Mouse (Mus musculus) cerebellum, postnatal 14 days (tissue): ENCODE data around the gene Hnrnph1.
"Not testable (repeated sequence)": the region's sequence is repeated elsewhere in the genome, so short reads cannot be mapped to it uniquely, and the experiment has no call there.

Source experiments
- DNase-seq, 2 experiments: peaks; one replicate each; pipeline ENCODE4 v3.0.0; 2021; ENCODE audit warnings: mixed read lengths in 2 of 2

Gene Hnrnph1

GRCm38 (mm10) chr11:50376911-50377891, at the start of gene Hnrnph1:
TSS of gene Hnrnph1 (plus strand) at chr11:50376990.
- peak; percentile 99 for DNase-seq

- no peak for DNase-seq
Measured at GRCm38 (mm10) chr11:50328075-50328625, 48.6 kb upstream of the Hnrnph1 start.

- DNase-seq = no peak
Measured at GRCm38 (mm10) chr11:50329378-50329777, 47.4 kb upstream of the Hnrnph1 start.

GRCm38 (mm10) chr11:50333181-50333580, 43.6 kb upstream of the Hnrnph1 start:
- DNase-seq = peak; percentile 12 to 17

DNA sequence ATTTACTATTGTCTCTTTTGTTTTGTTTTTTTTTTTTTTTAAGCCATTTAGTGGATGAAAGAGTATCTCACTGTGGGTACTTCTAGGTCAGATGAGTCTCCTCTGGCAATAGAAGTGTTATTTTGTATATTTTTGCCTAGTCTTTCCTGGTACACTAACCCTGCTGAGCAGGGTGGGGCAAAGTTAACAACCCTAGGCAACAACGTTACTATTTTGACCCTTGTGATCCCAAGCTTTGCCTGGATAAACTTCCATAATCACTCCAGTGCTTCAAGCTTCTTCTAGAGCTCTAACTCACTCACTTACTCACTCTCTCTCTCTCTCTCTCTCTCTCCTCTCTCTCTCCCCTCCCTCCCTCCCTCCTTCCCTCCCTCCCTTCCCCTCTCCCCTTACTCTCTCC, 40.7 kb upstream of the Hnrnph1 start:
- no peak for DNase-seq

- no peak for DNase-seq
Measured at GRCm38 (mm10) chr11:50336891-50337290, 39.9 kb upstream of the Hnrnph1 start.

DNA sequence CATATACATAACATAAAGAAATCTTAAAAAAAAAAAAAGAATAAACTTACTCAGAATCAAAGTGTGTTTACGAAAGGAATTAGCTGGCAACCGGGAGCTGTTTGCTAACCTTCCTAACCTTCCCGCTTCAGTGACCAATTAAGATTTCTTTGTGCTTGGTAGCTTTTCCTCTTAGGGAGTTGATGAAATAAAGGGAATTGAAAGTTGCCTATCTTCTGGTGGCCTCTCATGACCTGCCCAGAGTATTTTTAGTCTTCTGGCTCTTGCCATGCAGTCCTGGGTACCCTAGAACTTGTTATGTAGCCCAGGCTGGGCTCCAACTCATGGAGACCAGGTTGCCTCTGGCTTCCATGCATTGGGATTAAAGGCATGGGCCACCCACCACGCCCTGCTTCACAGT, 31.3 kb upstream of the Hnrnph1 start:
- DNase-seq = no peak

- DNase-seq = no peak
Measured at GRCm38 (mm10) chr11:50346256-50347032, 30.3 kb upstream of the Hnrnph1 start.

- no peak for DNase-seq
Measured at GRCm38 (mm10) chr11:50352177-50352576, 24.6 kb upstream of the Hnrnph1 start.

GRCm38 (mm10) chr11:50354162-50354561, 22.6 kb upstream of the Hnrnph1 start, which contains the start of gene Cby3:
TSS of gene Cby3 (plus strand) at chr11:50354462.
- DNase-seq = no peak

DNA sequence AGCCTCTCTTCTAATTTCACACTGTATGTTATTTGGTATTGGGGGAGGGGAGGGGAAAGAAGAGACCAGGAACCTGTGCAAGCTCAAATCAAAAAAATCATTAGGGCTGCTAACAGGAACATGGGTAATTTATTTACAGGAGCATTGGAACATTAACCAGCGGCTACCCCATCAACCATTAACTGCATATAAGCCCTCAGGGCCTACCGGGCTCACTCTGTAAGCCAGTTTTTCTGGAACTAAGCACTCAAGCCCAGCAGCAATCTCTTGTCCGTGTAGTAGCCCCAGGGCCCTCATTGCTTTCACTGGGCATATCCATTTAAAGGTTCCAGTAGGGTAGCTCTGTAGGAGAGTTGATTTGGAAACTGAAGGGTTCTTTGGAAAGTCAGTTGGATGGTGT, 21.9 kb upstream of the Hnrnph1 start:
- DNase-seq = no peak

DNA sequence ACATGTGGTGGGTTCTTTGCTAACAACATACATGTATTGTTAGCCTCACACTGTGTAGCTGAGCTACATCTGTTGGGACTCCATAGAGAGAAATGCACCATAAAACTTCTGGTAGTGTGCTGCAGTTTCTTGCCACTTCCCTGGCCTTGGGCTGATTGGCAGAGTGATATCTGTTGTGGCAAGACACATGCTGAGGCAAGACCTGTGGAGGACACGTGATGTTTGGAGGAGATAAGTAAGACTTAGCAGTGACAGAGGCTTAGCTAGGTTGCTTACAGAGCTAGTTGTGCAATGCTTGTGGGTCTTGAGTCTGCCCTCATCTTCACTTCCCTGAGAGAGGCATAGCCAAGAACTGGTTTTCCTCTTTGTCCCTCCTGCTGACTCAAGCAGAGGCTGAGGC, 21.4 kb upstream of the Hnrnph1 start:
- DNase-seq = no peak

GRCm38 (mm10) chr11:50358950-50359861, 17.6 kb upstream of the Hnrnph1 start:
- DNase-seq = peak; percentile 72 to 74

DNA sequence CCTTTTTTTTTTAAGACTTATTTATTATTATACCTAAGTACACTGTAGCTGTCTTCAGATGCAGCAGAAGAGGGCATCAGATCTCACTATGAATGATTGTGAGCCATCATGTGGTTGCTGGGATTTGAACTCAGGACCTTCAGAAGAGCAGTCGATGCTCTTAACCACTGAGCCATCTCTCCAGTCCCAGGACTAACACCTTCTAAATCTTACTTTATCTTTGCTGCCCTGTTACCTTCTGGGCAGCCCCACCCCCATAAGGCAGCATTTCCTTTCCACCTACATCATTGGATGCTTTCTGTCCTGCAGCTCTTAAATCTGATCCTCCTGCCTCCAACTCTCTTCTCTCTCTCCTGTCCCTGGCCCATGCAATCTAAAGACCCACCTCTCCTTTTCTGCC, 15.5 kb upstream of the Hnrnph1 start:
- DNase-seq = not testable (repeated sequence)

GRCm38 (mm10) chr11:50364548-50364947, 12.2 kb upstream of the Hnrnph1 start:
- peak; percentile 91 to 92 for DNase-seq

DNA sequence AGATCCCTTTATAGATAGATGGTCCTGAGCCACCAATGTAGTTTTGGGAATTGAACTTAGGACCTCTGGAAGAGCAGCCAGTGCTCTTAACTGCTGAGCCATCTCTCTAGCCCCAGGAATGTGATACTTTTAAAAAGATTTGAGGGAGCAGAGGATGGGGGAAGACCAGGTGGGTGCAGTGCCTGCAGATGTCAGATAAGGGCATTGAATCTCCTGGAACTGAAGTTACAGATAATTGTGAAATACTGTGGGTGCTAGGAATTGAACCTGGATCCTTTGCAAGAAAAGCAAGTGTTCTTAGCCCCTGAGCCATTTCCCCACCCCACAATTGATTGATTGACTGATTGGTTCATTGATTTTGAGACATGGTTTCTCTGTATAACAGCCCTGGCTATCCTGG, 11.5 kb upstream of the Hnrnph1 start:
- DNase-seq = no peak

DNA sequence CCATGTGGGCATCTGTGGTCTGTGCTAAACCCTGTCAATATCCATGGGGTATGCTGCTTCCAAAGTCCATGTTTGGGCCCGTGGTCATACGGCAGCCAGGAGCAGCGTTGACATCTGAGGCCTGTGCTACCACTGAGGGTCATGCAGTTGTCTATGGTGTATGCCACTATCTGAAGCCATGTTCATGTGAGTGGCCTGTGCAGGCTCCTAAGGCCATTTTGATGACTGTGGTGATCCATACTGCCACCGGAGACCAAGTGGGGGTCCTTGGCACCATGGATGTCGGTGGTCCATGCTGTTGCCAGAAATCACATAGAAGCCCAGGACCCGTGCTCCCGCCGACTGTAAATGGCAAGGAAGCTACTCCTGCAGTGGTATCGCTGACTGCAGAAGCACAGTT, 9.3 kb upstream of the Hnrnph1 start:
- no peak for DNase-seq

GRCm38 (mm10) chr11:50369360-50369911, 7.4 kb upstream of the Hnrnph1 start:
- DNase-seq = no peak

- DNase-seq = peak; percentile 33 to 47
Measured at GRCm38 (mm10) chr11:50370969-50371368, 5.8 kb upstream of the Hnrnph1 start.

GRCm38 (mm10) chr11:50371399-50371841, 5.4 kb upstream of the Hnrnph1 start:
- peak; percentile 84 to 88 for DNase-seq

DNA sequence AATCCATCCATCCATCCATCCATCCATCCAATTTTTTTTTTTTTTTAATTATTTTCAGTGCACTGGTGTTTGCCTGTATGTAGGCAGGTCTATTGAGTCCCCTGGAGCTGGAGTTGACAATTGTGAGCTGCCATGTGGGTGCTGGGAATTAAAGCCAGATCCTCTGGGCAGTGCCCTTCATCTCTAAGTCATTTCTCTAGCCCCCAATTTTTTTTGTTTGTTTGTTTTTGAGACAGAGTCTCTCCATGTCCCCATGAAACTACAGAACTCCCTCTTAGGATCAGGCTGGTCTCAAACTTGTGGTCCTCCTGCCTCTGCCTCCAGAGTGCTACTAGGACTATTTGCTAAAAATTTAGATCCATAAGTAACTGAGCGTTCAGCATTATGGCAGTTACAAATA, 4.9 kb upstream of the Hnrnph1 start:
- no peak for DNase-seq

GRCm38 (mm10) chr11:50373086-50373485, 3.7 kb upstream of the Hnrnph1 start:
- DNase-seq = no peak
